Mouse (Mus musculus) liver, adult 2 months (tissue): ENCODE data around the gene Itsn1.

ENCODE experiments used
- CTCF ChIP-seq: fragments of 200-500 bp; IDR thresholded peaks from 2 replicates; pipeline ENCODE4 v1.5.1; 2011; ENCODE audit warnings: low read depth, low read length, control low read depth
- POLR2A ChIP-seq: fragments of 200-500 bp; IDR thresholded peaks from 2 replicates; pipeline ENCODE4 v1.6.1; 2011; ENCODE audit warnings: low read length, control low read depth; ENCODE audit not compliant: insufficient read depth; ENCODE audit errors: extremely low read depth

DNA sequence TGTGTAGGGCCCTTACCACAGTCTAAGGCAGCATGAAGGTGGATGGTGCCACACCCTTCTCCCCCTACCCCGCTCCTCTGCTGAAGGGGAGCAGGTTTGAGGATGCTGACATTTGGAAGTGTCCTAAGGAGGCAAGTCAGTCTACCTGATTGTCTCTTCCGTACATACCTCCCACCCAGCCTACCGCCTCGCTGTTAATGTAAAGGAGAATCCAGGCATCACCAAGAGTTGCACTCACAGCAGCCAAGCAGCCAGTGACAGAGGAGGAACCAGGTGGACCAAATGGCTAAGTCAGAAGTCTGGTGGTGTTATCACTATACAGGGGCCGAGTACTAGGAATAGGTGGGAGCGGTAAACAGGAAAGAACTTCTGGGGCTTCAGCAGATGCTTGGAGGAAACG is 51.1 kb downstream of the Itsn1 start:
- TF ChIP-seq POLR2A (no peak), CTCF (no peak)
